Mouse (Mus musculus): Measurements from ENCODE around the gene Miga1.

Miga1 gene

DNA sequence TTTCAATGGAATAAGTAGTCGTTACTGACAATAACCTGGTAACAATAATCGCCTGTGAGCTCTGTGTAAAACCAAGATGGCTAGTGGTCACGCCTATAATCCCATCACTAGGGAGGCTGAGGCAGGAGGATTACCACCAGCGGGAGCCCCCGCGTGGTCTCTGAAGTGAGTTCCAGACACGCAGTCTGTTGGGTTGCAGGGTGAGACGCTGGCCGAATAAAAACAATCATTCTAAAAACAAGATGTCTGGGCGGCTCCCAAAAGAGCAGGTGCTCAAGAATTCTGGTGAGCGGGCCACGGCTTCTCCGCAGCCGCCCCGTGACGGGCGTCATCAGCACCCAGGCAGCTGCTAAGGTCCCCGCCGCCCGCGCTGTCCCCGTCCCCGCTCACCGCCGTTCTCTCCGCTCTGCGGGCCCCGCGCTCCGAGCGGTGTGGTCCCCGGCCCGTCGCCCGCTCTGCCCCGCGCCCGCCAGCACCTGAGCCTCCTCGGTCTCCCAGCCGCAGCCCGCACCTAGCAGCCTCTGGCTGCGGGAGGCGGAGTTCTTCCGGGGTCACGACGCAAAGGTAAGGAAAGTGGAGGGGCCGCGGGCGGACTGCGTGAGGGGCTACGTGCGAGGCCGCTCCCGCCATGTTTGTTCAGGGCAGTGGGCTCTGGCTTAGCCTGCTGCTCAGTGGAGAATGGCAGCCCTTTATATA, at the start of gene Miga1:
TSS of gene Miga1 (minus strand) at position 546 of the 696 bp plus-strand sequence.
- ATAC-seq (ENCODE audit: low TSS enrichment): peak; percentile 94

- ATAC-seq (ENCODE audit: low TSS enrichment): no peak
Measured at GRCm38 (mm10) chr3:152384106-152384505, 43.9 kb upstream of the Miga1 start.

DNA sequence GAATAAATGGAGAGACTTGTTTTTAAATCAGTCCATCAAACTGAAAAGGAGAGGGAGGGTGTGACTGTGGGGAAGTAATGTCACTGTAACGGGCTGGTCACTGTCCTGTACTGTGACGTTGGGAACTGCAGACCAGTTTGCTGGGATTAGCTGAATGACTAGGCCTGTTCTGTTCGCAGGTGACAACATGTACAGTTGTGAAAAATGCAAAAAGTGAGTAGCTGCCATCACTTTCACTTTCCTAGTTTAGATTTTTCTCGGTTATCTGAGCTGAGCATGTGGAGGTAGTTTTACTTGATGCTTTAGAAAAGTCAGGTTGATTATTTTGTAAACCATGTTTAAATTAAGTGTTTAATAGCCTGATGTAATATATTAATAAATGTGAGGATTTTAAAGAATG, 35.9 kb upstream of the Miga1 start:
- ATAC-seq (ENCODE audit: low TSS enrichment): no peak

- no peak for ATAC-seq (ENCODE audit: low TSS enrichment)
Measured at GRCm38 (mm10) chr3:152364181-152364580, 24.0 kb upstream of the Miga1 start.

DNA sequence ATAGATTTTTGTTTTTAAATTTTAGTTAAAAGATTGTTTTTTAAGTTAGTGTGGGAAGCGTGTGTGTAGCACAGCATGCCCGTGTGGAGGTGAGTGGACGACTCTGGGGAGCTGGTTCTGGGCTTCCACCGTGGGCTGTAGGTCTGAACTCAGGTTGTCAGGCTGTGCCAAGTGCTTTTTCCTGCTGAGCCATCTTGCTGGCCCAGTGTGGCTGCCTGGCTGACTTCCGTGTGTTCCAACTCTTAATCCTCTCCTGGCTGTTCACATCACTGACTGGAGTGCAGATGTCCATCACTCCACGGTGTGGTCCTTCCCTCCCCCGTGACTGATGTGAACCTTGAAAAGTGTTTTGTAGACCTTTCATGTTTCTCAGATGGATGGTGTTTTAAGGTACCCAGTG, 18.9 kb upstream of the Miga1 start:
- no peak for ATAC-seq (ENCODE audit: low TSS enrichment)

- ATAC-seq (ENCODE audit: low TSS enrichment): peak; percentile 30; the same call in 1 of the 2 replicates
Measured at GRCm38 (mm10) chr3:152356751-152357150, 16.5 kb upstream of the Miga1 start.

GRCm38 (mm10) chr3:152355361-152355760, 15.2 kb upstream of the Miga1 start:
- ATAC-seq (ENCODE audit: low TSS enrichment): peak; percentile 40; the same call in 1 of the 2 replicates

DNA sequence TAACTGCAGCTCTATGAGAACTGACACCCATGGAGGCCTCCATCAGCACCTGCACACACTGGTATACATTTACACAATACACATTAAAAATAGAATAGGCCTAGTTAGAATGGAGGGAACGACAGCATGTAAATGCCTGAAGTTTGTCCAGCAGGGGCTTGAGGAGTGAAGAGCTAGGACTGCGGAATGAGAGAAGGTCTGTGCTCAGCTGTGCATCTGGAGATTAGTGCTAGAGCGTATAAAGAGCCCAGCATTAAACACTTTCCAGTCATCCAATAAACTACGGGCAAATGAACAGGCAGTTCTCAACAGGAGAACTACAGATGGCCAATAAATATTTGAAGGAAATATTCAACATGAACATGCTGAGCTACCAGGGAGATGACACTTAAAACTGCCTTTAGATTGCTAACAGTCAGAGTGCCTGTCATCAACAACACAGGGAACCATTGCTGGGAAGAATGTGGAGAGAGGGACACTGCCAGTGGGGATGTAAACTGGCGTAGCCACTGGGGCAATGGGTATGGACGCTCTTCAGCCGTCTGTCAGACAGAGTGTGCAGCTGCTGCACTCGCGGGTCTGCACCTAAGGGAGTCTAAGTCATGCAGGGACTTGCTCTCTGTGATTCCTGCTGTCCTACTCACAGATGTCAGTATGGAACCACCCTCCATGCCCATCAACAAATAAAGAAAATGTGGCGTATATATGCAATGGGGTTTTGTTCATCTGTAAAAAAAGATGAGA, 13.4 kb upstream of the Miga1 start:
- no peak for ATAC-seq (ENCODE audit: low TSS enrichment)

- no peak for ATAC-seq (ENCODE audit: low TSS enrichment)
Measured at GRCm38 (mm10) chr3:152352289-152352688, 12.1 kb upstream of the Miga1 start.

DNA sequence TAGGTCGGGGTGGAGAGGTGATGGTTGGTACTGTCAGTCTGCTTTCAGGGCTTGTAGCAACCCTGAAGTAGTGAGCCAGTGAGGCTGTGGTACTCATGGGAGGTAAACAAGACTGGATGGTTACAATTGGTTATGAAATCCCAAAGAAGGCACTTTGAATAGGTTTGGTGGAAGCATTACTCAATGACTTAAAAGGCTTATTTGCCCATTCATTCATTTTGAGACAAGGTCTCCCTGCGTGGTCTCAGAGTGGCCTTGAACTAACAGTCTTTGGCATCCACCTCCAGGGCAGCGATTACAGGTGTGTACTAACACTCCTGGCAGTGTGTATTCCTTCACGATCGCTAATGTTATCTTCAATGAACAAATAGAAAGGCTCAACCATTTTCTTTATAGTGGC, 10.8 kb upstream of the Miga1 start:
- ATAC-seq (ENCODE audit: low TSS enrichment): no peak

GRCm38 (mm10) chr3:152350431-152350830, 10.2 kb upstream of the Miga1 start:
- ATAC-seq (ENCODE audit: low TSS enrichment): no peak

- ATAC-seq (ENCODE audit: low TSS enrichment): no peak
Measured at GRCm38 (mm10) chr3:152348011-152348830, 8.0 kb upstream of the Miga1 start.

- ATAC-seq (ENCODE audit: low TSS enrichment): no peak
Measured at GRCm38 (mm10) chr3:152347227-152347626, 7.0 kb upstream of the Miga1 start.

DNA sequence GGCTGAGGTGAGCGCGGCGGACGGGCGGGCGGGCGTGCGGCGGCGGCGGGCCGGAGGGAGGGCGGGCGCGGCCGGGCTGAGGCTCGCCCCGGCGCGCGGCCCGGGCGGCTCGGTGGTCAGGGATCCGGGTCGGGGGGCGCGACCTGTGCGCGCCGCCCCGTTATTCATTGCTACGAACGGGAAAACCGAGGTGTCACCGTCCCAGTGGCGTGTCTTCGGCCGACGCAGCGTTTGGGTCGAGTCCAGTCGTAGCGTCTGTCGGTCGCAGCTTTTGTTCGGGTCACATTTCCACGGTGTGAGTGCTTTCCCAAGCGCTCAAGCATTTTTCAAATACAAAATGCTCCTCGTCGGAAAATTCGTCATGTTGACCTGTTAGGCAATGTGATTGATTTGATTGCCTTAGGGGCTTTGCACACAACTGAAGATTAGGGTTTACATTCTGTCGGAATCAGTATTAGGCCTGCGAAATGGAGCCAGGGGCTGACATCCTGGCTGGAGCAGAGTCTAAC, 6.5 kb upstream of the Miga1 start:
- ATAC-seq (ENCODE audit: low TSS enrichment): peak; percentile 20; the same call in 1 of the 2 replicates

DNA sequence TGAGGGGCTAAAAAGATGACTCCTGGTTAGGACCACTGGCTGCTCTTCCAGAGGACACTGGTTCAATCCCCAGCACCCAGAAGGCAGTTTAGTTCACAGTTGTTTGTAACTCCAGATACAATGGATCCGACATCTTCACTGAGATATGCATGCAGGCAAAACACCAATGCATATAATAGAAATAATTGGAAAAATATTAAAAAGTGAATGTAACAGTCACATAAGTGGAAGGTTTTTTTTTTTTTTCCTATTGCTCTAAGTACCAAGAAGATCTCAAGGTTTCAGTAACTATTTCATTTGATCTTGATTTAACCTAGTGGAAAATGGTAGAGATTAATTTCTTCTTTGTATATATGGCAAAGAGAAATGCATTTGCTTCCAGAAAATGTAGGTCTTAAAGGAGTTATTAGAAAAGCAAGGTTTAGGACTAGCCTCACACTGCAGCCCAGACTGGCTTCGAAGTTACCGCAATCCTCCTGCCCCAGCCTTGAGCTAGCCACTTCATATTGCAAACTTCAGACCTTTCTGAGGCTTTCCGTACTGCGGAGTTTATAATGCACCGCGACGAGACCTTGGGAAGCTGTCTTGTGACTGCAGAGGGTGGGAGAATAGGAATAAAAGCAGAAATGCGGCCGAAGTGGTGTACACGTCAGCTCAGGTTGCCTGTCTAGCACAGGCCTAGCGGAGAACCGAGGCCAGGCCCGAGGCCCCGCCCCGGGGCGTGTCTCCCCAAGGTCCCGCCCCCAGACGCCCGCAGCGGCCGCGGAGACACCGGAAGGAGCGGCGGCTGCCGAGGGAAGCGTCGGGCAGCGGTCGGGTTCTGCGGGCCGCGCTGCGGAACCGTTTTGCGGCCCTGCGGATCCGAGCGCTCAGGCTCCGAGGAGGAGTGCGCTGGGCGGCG, 5.8 kb upstream of the Miga1 start, which contains the start of gene Usp33:
TSS of gene Usp33 (plus strand) at position 747 of the 901 bp plus-strand sequence.
- peak; percentile 92 for ATAC-seq (ENCODE audit: low TSS enrichment)

DNA sequence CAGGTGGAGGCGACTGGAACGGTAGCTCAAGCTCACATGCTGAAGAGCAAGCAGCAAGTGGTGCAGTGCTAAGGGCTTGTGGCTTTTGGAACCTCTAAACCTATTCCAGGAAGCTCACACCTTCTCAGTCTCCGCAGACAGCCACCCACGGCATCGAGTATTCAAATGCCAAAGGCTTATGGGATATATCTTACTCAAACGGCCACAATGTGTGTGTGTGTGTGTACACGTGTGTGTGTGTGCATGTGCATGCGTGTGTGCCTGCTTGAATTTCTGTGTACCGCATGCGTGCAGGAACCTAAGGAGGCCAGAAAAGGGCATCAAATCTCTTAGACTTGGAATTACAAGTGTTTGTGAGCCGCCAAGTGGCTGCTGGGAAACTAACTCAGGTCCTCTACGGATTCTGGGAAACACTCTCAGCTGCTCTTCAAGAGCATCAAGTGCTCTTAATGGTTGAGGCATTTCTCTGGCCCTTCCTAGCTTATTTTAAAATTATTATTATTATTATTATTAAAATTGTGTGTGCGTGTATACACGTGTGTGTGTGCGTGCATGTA, 2.8 kb upstream of the Miga1 start:
- no peak for ATAC-seq (ENCODE audit: low TSS enrichment)

- ATAC-seq (ENCODE audit: low TSS enrichment): no peak
Measured at GRCm38 (mm10) chr3:152336085-152336484, 4.1 kb downstream of the Miga1 start.

GRCm38 (mm10) chr3:152333641-152334040, 6.6 kb downstream of the Miga1 start:
- no peak for ATAC-seq (ENCODE audit: low TSS enrichment)

- ATAC-seq (ENCODE audit: low TSS enrichment): peak; percentile 95
Measured at GRCm38 (mm10) chr3:152332545-152333300, 7.5 kb downstream of the Miga1 start.

DNA sequence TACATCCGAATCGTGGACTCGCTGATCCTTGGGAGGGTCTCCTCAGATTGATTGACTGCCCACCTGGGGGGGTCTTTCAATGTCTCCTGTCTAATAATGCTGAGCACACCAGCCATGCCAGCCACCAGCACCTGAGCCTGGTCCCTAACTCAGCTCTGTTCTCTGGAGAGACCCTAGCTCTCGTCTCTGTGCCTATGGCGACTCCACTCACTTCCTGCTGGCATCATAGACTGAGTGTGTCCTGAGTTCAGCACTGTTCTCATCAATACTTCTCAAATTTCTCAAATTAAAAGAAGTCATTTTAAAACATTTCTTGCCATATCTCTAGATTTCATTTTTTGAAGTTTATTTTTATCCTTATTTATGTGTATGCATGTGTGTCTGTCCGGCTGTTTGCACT, 8.1 kb downstream of the Miga1 start:
- ATAC-seq (ENCODE audit: low TSS enrichment): no peak

All from frontal cortex, adult (tissue).